ENCODE assay signal across 26 mouse cellular contexts in the genomic region with DNA sequence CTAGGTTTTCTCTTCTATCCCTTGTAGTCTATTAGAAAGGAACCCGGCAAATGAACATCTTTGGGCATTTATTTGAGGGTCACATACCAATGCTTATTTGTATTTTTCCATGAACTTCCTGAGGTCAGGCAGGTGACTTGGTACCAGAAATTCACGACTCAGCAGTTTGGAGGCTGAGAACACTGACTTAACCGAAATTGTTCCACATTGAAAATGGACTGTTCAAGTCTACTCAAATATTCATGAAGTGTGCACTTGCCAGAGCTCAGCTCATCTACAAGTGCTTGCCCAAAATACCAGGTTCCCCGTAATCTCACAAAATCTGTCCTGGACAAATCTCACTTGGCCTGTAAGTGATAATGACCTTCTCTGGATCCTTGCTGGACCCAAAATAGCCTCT. TPM values are rescaled to one million over a fixed set of nuclear protein-coding genes. Genes with fewer than 3 reads are reported as not detected.
DNase-seq lines count a peak whose midpoint lies in the region; ATAC-seq and TF ChIP-seq lines count a peak whose summit lies in the region.
"Had no signal": no experiment of that assay in that cellular context is flagged by ENCODE, and none has a peak within 500 bp of the region (broad histone marks: within the 10 kb centered on the region; RNA-seq: fewer than 3 reads in every experiment).

No protein-coding gene starts in this region.

- H3K9me3 ChIP-seq in stomach, postnatal 0 days (ENCODE audit: control insufficient read depth, low read length), result no peaks in the 10 kb centered on the region
- H3K9me3 ChIP-seq: embryonic facial prominence, embryonic 10.5 days; embryonic facial prominence, embryonic 13.5 days; forebrain, embryonic 12.5 days; forebrain, embryonic 15.5 days; hindbrain, embryonic 13.5 days had no signal

- 79% methylated on average over 4 of the region's 4 CpGs for WGBS in stomach, postnatal 0 days

- H3K36me3 ChIP-seq in stomach, postnatal 0 days (ENCODE audit: control insufficient read depth, insufficient read depth, low read length), result no peaks in the 10 kb centered on the region
- H3K36me3 ChIP-seq: embryonic facial prominence, embryonic 10.5 days; embryonic facial prominence, embryonic 13.5 days; forebrain, embryonic 12.5 days; forebrain, embryonic 15.5 days; hindbrain, embryonic 13.5 days had no signal

- H3K4me1 ChIP-seq in stomach, postnatal 0 days (replicated peaks; ENCODE audit: control insufficient read depth, insufficient read depth), result 0 out of 2 replicates have a peak, but pooled peaks cover 2% of the 10 kb centered on the region
- H3K4me1 ChIP-seq: forebrain, embryonic 12.5 days; forebrain, embryonic 15.5 days; hindbrain, embryonic 13.5 days had no signal

- TF ChIP-seq EP300 in stomach, postnatal 0 days (optimal IDR thresholded peaks at IDR 0.05), result no peak

- no peak overlapping the region for H3K4me3 ChIP-seq in stomach, postnatal 0 days (ENCODE audit: low read depth, low read length)
- H3K4me3 ChIP-seq: embryonic facial prominence, embryonic 10.5 days; embryonic facial prominence, embryonic 13.5 days; erythroblast, embryonic 14.5 days; forebrain, embryonic 12.5 days; forebrain, embryonic 15.5 days; gastrocnemius, adult 2 months; hindbrain, embryonic 13.5 days had no signal

- TF ChIP-seq CTCF in stomach, postnatal 0 days (IDR thresholded peaks at IDR 0.05; ENCODE audit: low read depth), result no peak

- ATAC-seq in frontal cortex, adult (ENCODE audit: low TSS enrichment), result peak; percentile 53; the same call in 1 of the 2 replicates
- no peak for ATAC-seq in stomach, postnatal 0 days (ENCODE audit: low FRiP score, low TSS enrichment)
- ATAC-seq: forebrain, embryonic 15.5 days; hindbrain, embryonic 16.5 days; inflammation-experienced regulatory T-cells, adult 6 months had no signal

- no peak overlapping the region for H3K4me2 ChIP-seq in stomach, postnatal 0 days (replicated peaks; ENCODE audit: low read depth)
- H3K4me2 ChIP-seq: embryonic facial prominence, embryonic 13.5 days; forebrain, embryonic 12.5 days; forebrain, embryonic 15.5 days; heart, embryonic 11.5 days; hindbrain, embryonic 13.5 days had no signal

- no peak for DNase-seq in frontal cortex, postnatal 10 days (ENCODE audit: low spot score in 2 of 2)
- DNase-seq in kidney, postnatal 14 days, result peak; percentile 22
- no peak for DNase-seq in kidney, adult 18-20 months
- DNase-seq in brain, adult 2 months (ENCODE audit: low read depth, low spot score), result peak; percentile 20
- no peak for DNase-seq in stomach, postnatal 0 days (ENCODE audit: low spot score)
- DNase-seq in embryo, embryonic 10 days (ENCODE audit: low spot score), result no peak
- DNase-seq: adrenal gland, postnatal 10 days; adrenal gland, postnatal 36 days; cerebellum, adult 11 months; cerebellum, adult 2 months; cerebellum, adult 9-11 months; cerebellum, postnatal 25 days; embryo, embryonic 11 days; gastrocnemius, adult 2 months; gastrocnemius, postnatal 14 days had no signal

- H3K9ac ChIP-seq in stomach, postnatal 0 days (ENCODE audit: low read length), result no peak overlapping the region
- H3K9ac ChIP-seq: embryonic facial prominence, embryonic 13.5 days; forebrain, embryonic 12.5 days; forebrain, embryonic 15.5 days; hindbrain, embryonic 13.5 days had no signal

- no peaks in the 10 kb centered on the region for H3K27me3 ChIP-seq in stomach, postnatal 0 days (ENCODE audit: control insufficient read depth, insufficient read depth, low read length)
- H3K27me3 ChIP-seq: embryonic facial prominence, embryonic 13.5 days; forebrain, embryonic 12.5 days; forebrain, embryonic 15.5 days; hindbrain, embryonic 13.5 days; Patski had no signal

- H3K27ac ChIP-seq in stomach, postnatal 0 days (replicated peaks), result no peak overlapping the region
- H3K27ac ChIP-seq: embryonic facial prominence, embryonic 10.5 days; forebrain, embryonic 12.5 days; forebrain, embryonic 15.5 days; gastrocnemius, adult 2 months; hindbrain, embryonic 13.5 days had no signal

RNA-seq across cellular contexts. Expression of a gene that starts 7.8 kb away (rescaled TPM):
- polyA plus RNA-seq in stomach, postnatal 0 days (2015; fragmentation: Nextera tagmentation; extraction: Ambion mirVana), result 19.9 and 23.0 TPM in 2 replicates

RNA-seq across cellular contexts. Expression of a gene that starts 41.6 kb away (rescaled TPM):
- not detected in 2 replicates for polyA plus RNA-seq in stomach, postnatal 0 days (2015; fragmentation: Nextera tagmentation; extraction: Ambion mirVana)
- polyA plus RNA-seq: cerebellum, adult 2 months; erythroblast, embryonic 14.5 days; forebrain, embryonic 12.5 days; forebrain, embryonic 15.5 days; hindbrain, embryonic 13.5 days; hindbrain, embryonic 16.5 days; inflammation-experienced regulatory T-cells, adult 6 months had no signal

Comparison
In these comparisons a context has a peak if more than half of its experiments do, and no peak if none do; other contexts are left out.
1. DNase-seq: peak in kidney, postnatal 14 days (single experiment) and brain, adult 2 months (single experiment); none in frontal cortex, postnatal 10 days (0 of 2), kidney, adult 18-20 months (single experiment), stomach, postnatal 0 days (single experiment) and embryo, embryonic 10 days (single experiment).